Mouse (Mus musculus) retina, postnatal 7 days (tissue): Measurements from ENCODE around the gene Upk2.
"Not testable (repeated sequence)": the region's sequence is repeated elsewhere in the genome, so short reads cannot be mapped to it uniquely, and the experiment has no call there.

Experiments used
- DNase-seq: peaks from one replicate; pipeline ENCODE4 v3.0.0-alpha.2; 2012; ENCODE audit warnings: low read depth, low spot score

The Upk2 gene

DNA sequence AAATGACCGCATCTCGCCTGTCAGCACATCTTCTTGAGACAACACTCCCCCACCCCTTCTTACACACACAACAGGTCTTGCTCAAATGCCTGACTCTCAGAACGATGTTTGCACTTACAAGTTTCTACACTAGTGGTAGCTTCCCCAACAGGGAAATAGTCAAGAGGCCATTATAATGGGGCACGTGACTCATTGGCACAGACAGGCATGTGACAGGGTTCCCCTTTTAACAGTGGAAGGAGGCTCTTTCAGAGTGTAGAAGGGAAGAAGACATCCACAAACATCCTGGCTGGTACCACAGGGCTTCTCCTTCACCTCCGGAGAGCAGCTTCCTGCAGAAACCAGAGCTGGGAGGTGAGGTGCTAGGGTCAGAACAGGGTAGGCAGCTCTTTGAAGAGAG is 7.2 kb upstream of the Upk2 start:
- DNase-seq, result no peak

DNA sequence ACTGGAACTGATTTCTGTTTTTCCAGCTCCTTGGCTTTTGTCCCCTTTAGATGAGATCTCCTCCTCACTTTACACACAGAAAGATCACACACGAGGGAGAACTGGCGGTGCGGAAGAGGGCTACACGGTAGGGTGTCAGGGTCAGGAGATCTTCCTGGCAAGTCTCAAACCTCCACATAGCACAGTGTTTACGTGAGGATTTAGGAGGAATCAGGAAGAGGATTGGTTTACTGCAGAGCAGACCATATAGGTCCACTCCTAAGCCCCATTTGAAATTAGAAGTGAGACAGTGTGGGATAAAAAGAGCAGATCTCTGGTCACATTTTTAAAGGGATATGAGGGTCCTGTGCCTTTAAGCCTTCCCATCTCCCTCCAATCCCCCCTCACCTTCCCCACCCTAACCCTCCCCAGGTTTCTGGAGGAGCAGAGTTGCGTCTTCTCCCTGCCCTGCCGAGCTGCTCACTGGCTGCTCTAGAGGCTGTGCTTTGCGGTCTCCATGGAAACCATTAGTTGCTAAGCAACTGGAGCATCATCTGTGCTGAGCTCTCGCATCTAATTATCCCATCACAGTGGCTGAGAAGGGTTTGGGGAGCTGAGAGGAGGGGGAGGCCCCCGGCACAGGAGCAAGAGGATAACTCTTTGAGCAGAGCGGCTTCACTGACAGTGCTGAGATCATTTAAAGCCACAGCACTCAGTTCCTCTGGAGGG is 2.4 kb upstream of the Upk2 start:
- peak; percentile 88 for DNase-seq

DNA sequence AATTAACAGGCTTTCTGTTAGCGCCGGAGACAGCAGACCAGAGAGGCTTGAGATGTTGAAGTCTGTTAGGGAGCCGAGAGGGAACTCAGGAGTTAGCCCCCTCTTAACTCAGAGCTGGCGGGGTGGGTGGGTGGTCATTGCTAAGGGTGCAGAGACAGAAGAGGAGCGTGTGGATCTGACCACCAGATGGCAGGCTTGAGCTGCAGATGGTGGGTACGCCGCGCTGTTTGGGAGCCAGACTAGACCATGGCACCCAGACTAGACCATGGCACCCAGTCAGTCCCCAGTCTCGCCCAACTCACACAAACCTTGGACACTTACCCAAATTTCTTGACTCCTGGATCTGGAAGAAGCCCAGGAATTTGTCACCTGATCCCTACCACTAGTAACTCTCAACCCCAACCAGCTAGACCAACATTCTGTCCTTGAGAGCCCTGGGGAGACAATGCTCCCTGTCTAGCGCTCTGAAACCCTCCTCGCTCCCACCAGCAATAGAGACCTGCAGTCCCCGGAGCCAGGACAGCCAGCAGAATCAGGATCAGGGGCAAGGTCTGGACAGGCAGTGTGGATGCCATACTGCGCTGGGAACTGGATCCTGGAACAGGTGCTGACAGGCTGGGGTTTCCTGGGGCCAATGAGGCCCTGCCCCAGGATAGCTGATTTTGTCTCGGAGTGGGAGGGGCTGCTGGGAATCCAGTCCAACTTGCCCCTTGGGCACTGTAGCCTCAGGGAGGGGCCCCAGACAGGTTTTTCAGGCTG is 465 bp downstream of the Upk2 start:
- peak; percentile 72 for DNase-seq

DNA sequence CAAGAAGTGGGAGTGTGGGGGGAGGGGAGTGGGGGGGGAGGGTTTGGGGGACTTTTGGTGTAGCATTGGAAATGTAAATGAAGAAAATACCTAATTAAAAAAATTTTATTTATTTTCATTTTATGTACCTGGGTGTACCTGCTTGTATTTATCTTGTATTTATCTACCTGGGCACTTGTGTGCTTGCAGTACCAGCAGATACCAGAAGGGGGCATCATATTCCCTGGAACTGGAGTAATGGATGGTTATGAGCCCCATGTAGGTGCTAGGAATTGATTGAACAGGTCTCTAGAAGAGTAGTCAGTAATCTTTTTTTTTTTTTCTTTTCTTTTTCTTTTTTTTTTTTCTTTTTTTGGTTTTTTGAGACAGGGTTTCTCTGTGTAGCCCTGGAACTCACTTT is 4.4 kb downstream of the Upk2 start:
- DNase-seq, result no peak

DNA sequence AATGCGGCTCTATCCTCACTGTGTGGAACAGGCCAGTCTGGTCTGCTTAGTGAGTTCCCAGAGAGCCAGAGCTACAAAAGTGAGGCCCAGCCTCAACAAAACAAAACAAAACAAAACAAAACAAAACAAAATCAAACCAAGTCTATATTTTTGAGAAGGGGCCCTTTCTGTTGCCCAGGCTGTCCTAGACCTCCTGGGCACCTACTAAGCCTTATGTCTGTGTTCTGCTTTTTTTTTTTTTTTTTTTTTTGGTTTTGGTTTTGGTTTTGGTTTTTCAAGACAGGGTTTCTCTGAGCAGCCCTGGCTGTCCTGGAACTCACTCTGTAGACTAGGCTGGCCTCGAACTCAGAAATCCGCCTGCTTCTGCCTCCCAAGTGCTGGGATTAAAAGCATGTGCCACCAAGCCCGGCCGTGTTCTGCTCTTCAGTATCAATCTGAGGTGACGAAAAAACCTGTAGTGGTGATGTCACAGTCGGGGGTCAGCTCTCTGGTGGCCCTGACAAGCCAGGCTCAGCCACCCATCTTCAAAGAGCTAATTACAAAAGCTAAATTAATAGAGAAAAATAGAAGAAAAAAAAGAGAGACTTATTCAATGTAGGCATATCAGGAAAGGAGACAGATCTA is 10.3 kb downstream of the Upk2 start:
- DNase-seq, result not testable (repeated sequence)

DNA sequence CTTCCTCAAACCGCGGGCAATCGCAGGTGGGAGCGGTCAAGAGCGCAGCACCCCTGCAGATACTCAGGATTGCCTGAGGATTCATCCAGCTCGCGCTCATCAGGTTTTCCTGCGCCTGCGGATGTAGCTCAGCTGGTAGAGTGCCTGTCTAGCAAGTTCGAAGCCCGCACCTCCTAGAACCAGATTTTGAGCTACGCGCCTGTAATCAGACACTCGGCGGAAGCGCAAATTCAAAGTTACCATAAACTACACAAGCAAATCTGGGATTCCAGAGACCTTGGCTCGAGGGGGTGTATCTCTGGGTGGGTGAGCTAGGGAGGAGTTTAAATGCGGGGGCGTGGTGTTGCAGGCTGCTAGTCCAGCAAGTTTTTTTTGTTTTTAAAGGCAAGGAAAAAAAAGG is 13.8 kb downstream of the Upk2 start, which contains the start of gene Foxr1:
Foxr1 (minus strand) TSS at position 176 of the 400 bp plus-strand sequence.
- no peak for DNase-seq

DNA sequence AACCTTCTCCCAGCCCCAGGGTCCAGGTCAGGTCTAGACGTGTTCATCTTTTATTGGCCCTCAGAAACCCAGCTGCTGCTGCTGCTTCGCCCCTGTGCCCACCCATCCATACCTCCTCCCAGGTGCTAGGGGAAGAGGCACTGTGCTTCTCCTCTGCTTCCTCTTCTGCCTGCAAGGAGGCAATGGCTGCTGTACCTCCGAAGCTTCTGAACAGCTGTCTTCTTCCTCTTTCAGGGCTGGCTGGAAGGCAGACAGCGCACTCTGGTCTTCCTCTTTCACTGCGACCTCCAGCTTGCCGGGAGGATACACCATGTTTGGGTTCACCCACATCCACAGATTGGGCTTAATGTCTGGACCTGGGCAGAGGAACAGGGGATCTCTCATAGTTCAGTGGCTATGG is 19.0 kb downstream of the Upk2 start:
- DNase-seq, result no peak

DNA sequence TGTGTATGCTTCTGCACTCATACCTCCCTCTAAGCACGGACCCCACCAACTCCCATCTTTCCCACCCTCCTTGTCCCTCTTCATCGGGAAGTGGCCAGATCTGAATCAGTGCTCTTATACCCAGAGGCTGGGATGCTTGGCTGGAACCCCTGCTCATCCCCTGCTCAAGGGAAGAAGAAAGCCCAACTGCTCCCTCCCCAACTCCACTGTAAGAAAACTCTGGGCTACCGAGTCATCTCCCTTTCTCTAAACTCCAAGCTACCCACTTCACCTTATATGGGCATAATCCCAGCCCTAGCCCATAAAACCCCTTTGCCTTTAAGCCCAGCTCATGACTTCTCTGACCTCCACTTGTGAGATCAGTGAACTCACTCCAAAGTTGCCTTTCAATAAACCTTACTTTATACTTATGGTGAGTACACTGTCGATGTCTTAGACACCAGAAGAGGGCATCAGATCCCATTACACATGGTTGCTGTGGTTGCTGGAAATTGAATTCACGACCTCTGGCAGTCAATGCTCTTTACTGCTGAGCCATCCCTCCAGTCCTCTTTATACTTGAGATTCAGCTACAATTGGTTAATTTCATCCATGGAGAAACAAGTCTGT is 22.1 kb downstream of the Upk2 start:
- DNase-seq, result no peak

DNA sequence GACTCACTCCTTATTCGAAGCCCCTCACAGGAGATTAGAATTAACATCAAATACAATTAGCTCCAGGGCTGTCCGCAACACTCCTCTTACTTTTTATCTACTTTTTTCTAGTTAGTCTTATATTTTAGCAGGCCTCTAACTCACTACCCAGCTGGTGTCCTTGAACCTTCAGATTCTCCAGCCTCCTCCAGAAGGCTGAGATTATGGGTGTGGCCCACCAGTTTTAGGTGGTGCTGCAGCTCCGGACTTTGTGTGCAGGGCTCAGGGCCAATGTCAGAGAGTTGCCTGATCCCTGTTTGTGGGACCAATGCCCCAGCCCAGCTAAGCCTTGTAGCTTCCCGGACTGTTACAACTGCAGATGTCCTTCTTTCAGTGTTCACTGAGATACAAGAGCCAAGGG is 31.2 kb downstream of the Upk2 start:
- DNase-seq, result no peak

DNA sequence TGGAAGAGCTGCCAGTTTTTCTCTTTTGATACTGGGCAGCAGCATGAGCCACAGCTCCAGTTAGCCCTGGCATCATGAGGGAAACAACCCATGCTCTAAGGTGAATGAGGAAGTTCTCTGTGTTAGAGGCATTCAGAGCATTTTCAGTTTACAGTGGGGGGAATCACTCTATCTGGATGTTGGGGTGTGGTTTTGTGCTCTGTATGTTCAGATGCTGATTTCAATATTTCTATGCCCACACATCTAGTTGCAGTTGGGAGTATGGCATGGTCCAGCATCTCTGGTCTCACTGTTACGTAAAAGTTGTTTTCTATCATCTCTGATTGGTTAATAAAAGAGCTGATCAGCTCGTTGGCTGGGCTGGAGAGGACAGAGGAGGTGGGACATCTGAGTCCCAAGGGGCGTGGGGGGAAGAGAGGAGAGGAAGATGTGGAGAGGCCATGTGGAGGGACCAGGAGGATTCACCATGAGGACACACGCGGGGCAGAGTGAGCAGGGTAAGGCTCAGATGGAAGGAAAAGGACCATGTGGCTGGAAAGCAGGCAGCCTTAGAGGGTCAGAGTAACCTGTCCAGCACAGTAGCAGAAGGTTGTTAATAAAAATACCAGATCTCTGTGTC is 34.4 kb downstream of the Upk2 start:
- no peak for DNase-seq

DNA sequence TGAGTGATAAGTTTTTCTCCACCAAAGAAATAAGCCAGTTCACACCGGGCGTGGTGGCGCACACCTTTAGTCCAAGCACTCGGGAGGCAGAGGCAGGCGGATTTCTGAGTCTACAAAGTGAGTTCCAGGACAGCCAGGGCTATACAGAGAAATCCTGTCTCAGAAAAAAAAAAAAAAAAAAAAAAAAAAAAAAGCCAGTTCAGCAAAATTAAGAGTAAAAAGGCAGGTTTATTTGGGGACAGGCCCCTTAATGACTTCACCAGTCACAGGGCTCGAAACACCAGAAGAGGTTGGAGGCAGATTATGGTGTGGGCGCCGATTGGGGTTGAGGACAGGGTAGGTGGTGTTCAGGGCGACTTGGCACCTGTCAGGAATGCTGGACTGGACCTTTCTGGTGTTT is 35.0 kb downstream of the Upk2 start:
- not testable (repeated sequence) for DNase-seq

DNA sequence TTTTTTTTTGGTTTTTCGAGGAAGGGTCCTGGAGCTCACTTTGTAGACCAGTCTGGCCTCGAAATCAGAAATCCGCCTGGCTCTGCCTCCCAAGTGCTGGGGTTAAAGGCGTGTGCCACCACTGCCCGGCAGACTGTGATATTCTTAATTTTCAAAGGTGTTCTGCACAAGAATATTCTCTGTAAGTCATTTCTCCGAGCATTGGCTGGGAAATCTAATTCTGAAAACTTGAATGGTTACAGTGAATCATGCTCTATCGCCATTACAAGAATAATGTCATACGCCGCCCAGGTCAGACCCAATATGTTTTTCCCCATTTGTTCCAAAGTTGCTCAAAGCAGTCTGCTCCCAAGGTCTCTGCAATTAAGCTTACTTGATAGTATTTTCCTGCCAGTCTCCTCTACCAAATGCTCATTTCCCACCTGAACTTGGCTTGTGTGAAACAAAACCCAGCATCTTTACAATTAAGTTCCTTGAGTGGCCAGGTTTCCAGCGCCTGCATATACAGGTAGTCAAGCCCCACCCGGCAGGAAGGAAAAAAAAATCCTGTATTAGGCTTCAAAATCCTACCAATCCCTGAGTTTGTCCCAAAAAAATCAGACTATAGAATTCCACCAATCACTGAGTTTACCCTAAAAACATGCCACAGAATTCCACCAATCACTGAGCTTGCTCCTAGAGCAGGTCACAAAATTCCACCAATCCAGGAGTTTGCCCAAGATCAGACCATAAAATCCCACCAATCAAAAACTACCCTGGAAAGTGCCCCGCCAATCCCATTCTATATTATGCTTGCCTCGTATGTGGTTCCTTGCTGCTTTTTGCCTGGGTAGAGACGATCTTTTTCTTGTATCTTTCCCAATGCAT is 36.0 kb downstream of the Upk2 start, which contains the start of gene Ccdc84:
Ccdc84 (minus strand) TSS at position 51 of the 867 bp plus-strand sequence.
- no peak for DNase-seq

DNA sequence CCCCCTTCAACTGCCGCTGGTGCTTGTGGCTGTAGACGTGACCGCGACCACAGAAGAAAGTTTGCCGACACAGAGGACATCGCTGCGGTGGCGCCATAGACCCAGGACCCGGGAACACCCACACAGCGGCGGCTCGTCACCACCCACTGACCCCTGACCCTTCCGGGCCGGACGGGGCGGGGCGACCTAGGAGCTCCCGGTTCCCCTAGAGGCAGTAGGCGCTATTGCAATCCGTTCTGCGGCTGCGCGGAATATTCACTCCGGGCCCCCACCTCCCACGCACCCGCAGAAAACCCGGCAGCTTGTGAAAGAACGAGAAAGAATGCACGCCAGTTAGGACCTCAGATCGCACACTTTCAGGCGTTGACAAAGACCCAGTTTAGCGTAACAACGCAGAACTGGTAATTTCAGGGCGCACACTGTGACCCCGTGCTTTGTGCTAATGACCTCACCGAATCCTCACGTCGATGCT is 36.8 kb downstream of the Upk2 start:
- peak; percentile 92 for DNase-seq

DNA sequence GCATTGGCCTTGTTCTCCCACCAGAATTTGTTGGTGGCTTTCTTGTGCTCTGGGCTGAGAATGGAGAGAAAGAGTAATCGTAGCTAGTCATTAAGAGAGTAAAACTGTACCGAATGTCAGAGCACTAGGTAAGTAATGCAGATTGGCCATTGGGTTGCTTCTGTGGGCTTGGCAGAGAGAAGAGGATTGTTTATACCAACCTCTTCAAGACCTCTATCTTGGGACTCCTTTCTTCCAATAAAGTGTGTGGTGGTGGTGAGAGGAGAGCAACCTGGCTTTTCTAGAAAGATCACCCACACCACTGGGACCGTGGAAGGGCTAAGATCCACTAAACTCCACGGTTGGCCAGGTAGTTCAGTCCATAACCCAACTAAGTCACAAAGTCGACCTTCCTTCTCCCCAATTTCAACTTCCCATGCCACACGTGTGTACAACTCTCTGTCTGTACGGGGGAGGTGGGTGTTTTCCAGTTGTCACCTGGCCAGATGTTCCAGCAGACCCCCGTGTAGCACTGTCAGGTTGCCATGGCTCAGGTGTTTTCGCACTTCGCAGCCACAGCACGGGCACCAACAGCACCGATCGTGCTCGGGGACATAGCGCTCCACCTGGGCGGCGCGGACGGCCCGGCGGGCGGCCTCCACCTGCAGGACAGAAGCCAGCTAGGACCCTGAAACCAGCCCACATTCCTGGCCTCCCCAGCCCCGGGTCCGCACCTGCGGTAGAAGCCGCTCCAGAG is 37.5 kb downstream of the Upk2 start:
- no peak for DNase-seq

DNA sequence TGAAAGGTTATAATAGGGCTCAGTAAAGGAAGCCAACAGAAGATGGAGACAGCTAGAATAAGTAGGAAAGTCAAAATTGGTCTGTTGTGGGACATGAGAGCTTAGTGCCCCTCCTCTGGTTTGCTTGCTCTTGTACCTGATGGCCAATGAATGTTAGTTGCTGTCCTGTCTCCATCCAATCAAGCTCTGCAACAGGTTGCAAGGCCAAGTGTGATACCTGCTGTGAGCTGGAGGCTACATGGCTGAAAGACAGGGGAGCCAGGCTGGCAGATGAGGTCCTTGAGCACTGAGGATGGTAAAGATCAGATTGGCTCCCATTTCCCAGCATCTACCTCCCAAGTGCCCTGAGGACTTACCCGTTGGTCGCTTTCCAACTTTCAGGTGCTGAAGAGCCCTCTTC is 42.0 kb downstream of the Upk2 start:
- no peak for DNase-seq

DNA sequence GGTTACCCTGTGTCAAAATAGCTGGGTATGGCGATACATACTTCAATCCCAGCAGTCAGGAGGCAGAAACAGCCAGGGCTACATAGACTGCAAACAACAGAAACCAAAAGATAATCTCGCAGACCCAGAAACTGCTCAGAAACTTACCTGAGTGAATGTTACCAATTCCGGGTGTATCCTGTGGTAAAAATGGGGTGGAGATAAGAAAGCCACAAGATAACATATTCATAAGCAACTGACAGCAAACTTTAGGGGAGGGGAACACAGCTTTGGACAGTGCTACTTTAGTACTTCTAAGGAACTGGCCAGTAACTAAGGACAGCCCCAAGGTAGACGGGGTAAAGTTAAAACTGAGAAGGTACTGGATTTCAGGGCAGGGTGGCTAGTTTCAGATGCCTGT is 42.5 kb downstream of the Upk2 start:
- DNase-seq, result no peak

DNA sequence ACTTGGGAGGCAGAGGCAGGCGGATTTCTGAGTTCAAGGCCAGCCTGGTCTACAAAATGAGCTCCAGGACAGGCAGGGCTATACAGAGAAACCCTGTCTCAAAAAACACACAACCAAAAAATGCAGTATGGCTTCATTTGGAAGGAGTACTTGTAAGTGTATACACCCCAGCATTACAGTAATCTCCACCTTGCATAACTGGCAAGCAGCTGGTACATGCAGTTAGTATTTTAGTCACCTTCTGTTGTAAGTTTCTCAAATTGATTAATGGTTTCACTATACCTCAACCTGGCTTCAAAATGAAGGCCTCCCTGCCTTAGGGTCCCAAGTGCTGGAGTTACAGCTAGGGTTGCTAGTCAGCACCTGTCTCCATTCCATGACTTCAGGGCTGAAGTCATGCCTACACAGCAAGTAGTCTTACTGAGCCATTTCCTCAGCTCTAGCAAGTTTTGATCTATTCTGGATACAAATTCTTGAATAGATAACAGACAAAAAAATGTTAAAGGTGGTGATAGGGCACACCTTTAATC is 43.1 kb downstream of the Upk2 start:
- no peak for DNase-seq

DNA sequence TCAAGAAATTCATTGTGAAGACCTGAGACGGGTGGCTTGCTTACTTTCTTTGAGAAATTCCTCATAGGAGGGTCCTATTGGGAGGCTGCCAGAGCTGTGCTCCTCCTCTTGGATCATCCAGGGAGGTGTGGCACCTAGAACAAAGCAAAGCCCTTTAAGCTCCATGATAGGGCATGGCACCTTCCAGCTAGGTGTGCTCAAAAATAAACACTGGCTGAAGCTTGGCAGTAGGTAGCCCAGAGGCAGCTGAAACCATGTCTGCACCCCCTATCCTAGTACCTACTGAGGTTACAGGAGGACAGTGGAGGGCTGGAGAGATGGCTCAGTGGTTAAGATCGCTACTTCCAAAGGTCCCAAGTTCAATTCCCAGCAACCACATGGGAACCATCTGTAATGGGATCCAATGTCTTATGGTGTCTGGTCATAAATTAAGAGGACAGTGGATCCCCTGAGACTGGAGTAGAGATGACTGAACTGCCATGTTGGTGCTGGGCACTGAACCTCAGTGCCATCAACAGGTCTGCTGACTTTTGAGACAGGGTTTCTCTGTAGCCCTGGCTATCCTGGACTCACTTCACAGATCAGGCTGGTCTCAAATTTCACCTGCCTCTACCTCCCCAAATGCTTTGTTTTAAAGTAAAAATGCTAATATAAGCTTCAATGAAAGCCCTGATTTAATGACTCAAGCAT is 44.0 kb downstream of the Upk2 start:
- no peak for DNase-seq

DNA sequence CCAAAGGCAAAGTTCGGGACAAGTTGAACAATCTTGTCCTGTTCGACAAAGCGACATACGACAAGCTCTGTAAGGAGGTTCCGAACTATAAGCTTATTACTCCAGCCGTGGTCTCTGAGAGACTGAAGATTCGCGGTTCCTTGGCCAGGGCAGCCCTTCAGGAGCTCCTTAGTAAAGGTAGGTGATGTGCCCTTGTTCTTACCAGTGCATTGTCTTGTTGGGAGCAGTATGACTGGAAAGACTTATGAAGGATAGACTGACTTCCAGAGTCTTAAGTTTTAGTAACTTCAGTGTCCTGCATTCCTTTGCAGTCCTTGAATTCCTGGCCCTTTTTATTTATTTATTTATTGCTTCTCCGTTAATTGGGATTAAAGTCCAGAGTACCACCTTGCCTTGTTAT is 46.1 kb downstream of the Upk2 start:
- not testable (repeated sequence) for DNase-seq
